Mouse (Mus musculus): ENCODE results near the gene Tchp.

GRCm38 (mm10) chr5:114699015-114699414, 8.5 kb upstream of the Tchp start:
- no peak for TF ChIP-seq CTCF (IDR thresholded peaks at IDR 0.05; ENCODE audit: control insufficient read depth, insufficient read depth, insufficient replicate concordance, low read depth, low read length)
- TF ChIP-seq POLR2A (IDR thresholded peaks at IDR 0.05; ENCODE audit: control insufficient read depth, low read depth, low read length): no peak

Measured in testis, adult 2 months (tissue).